Mouse (Mus musculus) natural killer cell, adult 2 months (primary cell): Measurements from ENCODE around the gene Cdc40.
"Not testable (repeated sequence)": the region's sequence is repeated elsewhere in the genome, so short reads cannot be mapped to it uniquely, and the experiment has no call there.

Experiments used
- DNase-seq, 2 experiments: peaks; one replicate each; pipeline ENCODE4 v3.0.0; 2022; ENCODE audit warnings: low spot score in 2 of 2

Cdc40 gene

GRCm38 (mm10) chr10:40868081-40868480 is 15.0 kb downstream of the Cdc40 start:
- no peak for DNase-seq

GRCm38 (mm10) chr10:40857599-40857998 is 25.5 kb downstream of the Cdc40 start:
- no peak for DNase-seq

- DNase-seq: no peak
These were observed 26.4 kb downstream of the Cdc40 start for GRCm38 (mm10) chr10:40856703-40857102.

GRCm38 (mm10) chr10:40855616-40856015 is 27.5 kb downstream of the Cdc40 start:
- no peak for DNase-seq

GRCm38 (mm10) chr10:40851138-40851537 is 32.0 kb downstream of the Cdc40 start:
- DNase-seq: no peak

- DNase-seq: no peak
These were observed 32.5 kb downstream of the Cdc40 start for GRCm38 (mm10) chr10:40850644-40851043.

GRCm38 (mm10) chr10:40847176-40847874 is 35.8 kb downstream of the Cdc40 start:
- no peak for DNase-seq

- DNase-seq: no peak
These were observed 37.5 kb downstream of the Cdc40 start for GRCm38 (mm10) chr10:40845626-40846025.

- DNase-seq: no peak
These were observed 38.6 kb downstream of the Cdc40 start for GRCm38 (mm10) chr10:40844546-40844945.

- DNase-seq: no peak
These were observed 39.3 kb downstream of the Cdc40 start for GRCm38 (mm10) chr10:40843841-40844240.

- no peak for DNase-seq
These were observed 43.0 kb downstream of the Cdc40 start for GRCm38 (mm10) chr10:40840086-40840485.

GRCm38 (mm10) chr10:40831267-40831666 is 51.8 kb downstream of the Cdc40 start:
- DNase-seq: no peak

GRCm38 (mm10) chr10:40830312-40830711 is 52.8 kb downstream of the Cdc40 start:
- no peak for DNase-seq

- no peak for DNase-seq
These were observed 55.4 kb downstream of the Cdc40 start for GRCm38 (mm10) chr10:40827706-40828105.

GRCm38 (mm10) chr10:40825952-40826351 is 57.2 kb downstream of the Cdc40 start:
- no peak for DNase-seq

GRCm38 (mm10) chr10:40816471-40816870 is 66.6 kb downstream of the Cdc40 start:
- no peak for DNase-seq

- no peak for DNase-seq
These were observed 69.5 kb downstream of the Cdc40 start for GRCm38 (mm10) chr10:40813627-40814026.

GRCm38 (mm10) chr10:40809411-40809910 is 73.7 kb downstream of the Cdc40 start:
- not testable (repeated sequence) for DNase-seq

GRCm38 (mm10) chr10:40806221-40806620 is 76.9 kb downstream of the Cdc40 start:
- DNase-seq: no peak

- DNase-seq: no peak
These were observed 77.9 kb downstream of the Cdc40 start for GRCm38 (mm10) chr10:40805221-40805620.

GRCm38 (mm10) chr10:40792115-40792514 is 91.0 kb downstream of the Cdc40 start:
- no peak for DNase-seq

GRCm38 (mm10) chr10:40790406-40790805 is 92.7 kb downstream of the Cdc40 start:
- DNase-seq: no peak
